Mouse (Mus musculus) thymus, postnatal 14 days (tissue): Measurements from ENCODE around the gene Camkv.

Source experiments
- DNase-seq: peaks from one replicate; pipeline ENCODE4 v3.0.0; 2021

Gene Camkv

GRCm38 (mm10) chr9:107964681-107965080 lies 29.2 kb downstream of the Camkv start:
- no peak for DNase-seq

- no peak for DNase-seq
Measured at GRCm38 (mm10) chr9:107966676-107967075, 31.2 kb downstream of the Camkv start.

- no peak for DNase-seq
Measured at GRCm38 (mm10) chr9:107967437-107967836, 32.0 kb downstream of the Camkv start.

- no peak for DNase-seq
Measured at GRCm38 (mm10) chr9:107968531-107968930, 33.1 kb downstream of the Camkv start.

GRCm38 (mm10) chr9:107970311-107970710 lies 34.8 kb downstream of the Camkv start:
- no peak for DNase-seq

- DNase-seq, result no peak
Measured at GRCm38 (mm10) chr9:107971690-107972541, 36.4 kb downstream of the Camkv start.

GRCm38 (mm10) chr9:107974491-107975171 lies 39.2 kb downstream of the Camkv start:
- DNase-seq, result no peak

- DNase-seq, result peak; percentile 45
Measured at GRCm38 (mm10) chr9:107975399-107976386, 40.2 kb downstream of the Camkv start, which contains the start of gene Uba7. TSS of gene Uba7 (plus strand) at chr9:107975505.

GRCm38 (mm10) chr9:107978815-107979214 lies 43.3 kb downstream of the Camkv start:
- no peak for DNase-seq

- no peak for DNase-seq
Measured at GRCm38 (mm10) chr9:107981684-107982605, 46.5 kb downstream of the Camkv start.

GRCm38 (mm10) chr9:107982681-107983346 lies 47.3 kb downstream of the Camkv start, which contains the start of gene Gm20661:
TSS of gene Gm20661 (plus strand) at chr9:107983058.
- DNase-seq, result peak; percentile 81

- DNase-seq, result peak; percentile 57
Measured at GRCm38 (mm10) chr9:107983421-107983890, 48.0 kb downstream of the Camkv start.

- no peak for DNase-seq
Measured at GRCm38 (mm10) chr9:107984052-107984753, 48.7 kb downstream of the Camkv start.

- DNase-seq, result no peak
Measured at GRCm38 (mm10) chr9:107984754-107985055, 49.2 kb downstream of the Camkv start.

GRCm38 (mm10) chr9:107985131-107986119 lies 50.0 kb downstream of the Camkv start, which contains the start of gene Inka1:
TSS of gene Inka1 (minus strand) at chr9:107985879.
- DNase-seq, result peak; percentile 96

GRCm38 (mm10) chr9:107986376-107986775 lies 50.9 kb downstream of the Camkv start:
- peak; percentile 84 for DNase-seq

GRCm38 (mm10) chr9:107987950-107988349 lies 52.5 kb downstream of the Camkv start:
- DNase-seq, result no peak

GRCm38 (mm10) chr9:107992197-107992596 lies 56.7 kb downstream of the Camkv start, which contains the start of gene Cdhr4:
TSS of gene Cdhr4 (plus strand) at chr9:107992497.
- DNase-seq, result no peak

GRCm38 (mm10) chr9:107993013-107993412 lies 57.5 kb downstream of the Camkv start:
- peak; percentile 59 for DNase-seq
